Mouse (Mus musculus): ENCODE data around the gene Gm2663.
"Not testable (repeated sequence)": the region's sequence is repeated elsewhere in the genome, so short reads cannot be mapped to it uniquely, and the experiment has no call there.

GRCm38 (mm10) chr6:40964454-40964853 is 34.8 kb downstream of the Gm2663 start, which contains the start of gene 1810009J06Rik:
- TF ChIP-seq GATA1 (IDR thresholded peaks at IDR 0.05; ENCODE audit: borderline replicate concordance, low read length); TAL1 (conservative IDR thresholded peaks at IDR 0.05; ENCODE audit: low read depth, low read length); CTCF (IDR thresholded peaks at IDR 0.05; ENCODE audit: low read depth, low read length); POLR2AphosphoS5 (IDR thresholded peaks at IDR 0.05; ENCODE audit: insufficient replicate concordance, low read depth, low read length): not testable (repeated sequence)

Measured in G1E (cell line).